Mouse (Mus musculus): ENCODE data around the gene Tmem235. TPM values are rescaled to one million over a fixed set of nuclear protein-coding genes. Genes with fewer than 3 reads are reported as not detected.

Tmem235 gene
- total RNA-seq, 1 experiment from 2014 or later, result not detected

DNA sequence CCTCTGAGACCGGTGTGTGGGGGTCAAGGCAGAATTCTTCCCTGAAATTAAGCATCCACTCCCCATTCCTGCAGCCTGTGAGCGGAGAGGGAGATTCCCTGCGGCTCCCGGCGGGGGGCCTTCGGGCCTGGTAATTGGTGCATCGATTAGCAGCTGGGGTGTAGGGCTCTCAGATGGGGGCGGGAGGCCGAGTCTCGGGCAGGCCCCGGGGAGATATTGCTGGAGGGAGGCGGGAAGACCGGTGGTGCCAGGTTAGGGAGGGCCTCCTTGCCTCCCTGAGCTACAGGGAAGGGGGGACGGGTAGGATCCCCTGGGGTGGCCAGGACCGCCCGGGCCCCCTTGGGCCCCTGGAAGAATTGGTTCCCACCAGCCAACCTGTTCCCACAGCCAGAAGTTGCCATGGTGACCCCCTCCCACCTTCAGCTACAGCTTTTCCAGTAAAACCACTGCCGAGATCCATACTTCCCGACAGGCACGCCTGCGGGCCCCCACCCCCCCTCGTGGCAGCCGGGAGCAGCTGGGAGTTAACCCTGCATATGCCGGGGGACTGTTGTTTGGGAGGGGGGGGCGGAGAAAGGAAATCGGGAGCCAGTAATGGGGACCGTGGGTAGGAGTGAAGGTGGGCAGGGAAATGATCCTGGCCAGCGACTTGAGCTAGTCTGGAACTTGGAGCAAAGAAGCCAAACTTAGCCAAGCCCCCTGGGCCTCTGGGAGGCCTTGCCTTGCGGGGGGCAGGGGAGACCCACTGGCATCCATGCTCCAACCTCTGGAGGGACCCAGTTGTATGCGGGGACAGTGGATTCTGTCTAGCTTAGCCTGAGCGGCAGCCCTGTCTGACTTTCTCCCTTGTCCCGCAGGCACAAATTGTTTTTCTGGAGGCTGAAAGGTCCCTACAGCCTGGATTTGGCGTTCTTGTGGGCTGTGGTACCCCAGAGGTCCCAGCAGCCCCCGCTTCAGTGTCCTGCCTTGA is 28.6 kb downstream of the Tmem235 start:
- no peak for ATAC-seq (replicated peaks; ENCODE audit: low read depth, poor library complexity, severe bottlenecking)

DNA sequence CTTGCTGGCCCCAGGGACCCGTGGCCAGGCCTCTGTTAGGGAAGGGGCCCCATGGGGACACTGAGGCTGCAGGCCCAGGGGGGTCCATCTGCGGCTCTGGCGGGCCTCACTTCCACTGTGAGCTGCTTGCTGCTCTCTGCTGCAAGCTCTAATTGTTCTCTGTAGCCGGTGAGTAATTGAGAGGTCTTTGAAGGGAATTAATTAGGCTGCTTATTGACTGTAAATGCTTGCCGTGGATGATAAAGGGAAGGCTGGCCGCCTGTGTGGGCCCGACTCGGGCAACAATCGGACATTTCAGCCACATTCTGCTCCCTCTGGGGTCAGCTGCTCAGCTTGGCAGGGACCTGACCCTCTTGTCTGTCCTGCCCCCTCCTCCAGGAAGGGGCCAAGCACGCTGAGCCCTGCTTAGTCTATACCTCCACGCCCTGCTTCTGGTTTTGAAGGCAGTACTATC is 29.4 kb downstream of the Tmem235 start:
- no peak for ATAC-seq (replicated peaks; ENCODE audit: low read depth, poor library complexity, severe bottlenecking)

DNA sequence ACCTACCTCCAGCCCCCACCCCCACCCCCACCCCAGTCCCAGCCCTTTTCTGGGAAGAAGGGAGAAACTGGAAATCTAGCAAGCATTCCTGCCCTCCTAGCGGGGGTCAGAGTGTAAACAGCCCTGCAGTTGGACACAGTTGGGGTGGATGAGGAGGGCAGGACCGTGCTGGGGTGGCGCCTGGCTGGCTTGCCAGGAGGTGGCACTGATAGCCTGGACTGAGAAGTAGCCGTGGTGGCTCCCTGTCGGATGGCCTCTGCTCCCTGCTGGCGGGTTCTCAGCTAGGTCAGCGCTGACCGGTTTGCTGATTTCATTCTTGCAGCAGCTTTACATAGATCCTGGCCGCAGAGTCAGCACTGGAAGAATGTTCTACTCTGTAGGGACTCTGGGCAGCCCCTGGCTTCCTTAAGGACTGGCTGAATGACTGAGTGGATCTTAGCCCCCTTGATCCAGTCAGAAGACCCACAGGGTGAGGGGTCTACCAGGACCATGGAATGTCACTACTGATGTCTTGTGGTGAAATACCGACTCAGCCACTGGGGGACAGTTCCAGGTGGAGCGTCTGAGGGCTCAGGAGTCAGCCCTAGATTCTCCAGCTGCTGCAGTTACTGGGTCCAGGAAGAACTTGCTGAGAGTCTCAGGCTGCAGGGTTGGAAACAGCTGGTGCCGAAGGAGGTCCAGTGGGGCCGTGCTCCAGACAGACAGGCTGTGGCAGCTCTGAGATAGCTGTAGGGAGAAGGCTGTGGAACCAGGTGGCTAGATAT is 30.1 kb downstream of the Tmem235 start:
- no peak for ATAC-seq (replicated peaks; ENCODE audit: low read depth, poor library complexity, severe bottlenecking)

DNA sequence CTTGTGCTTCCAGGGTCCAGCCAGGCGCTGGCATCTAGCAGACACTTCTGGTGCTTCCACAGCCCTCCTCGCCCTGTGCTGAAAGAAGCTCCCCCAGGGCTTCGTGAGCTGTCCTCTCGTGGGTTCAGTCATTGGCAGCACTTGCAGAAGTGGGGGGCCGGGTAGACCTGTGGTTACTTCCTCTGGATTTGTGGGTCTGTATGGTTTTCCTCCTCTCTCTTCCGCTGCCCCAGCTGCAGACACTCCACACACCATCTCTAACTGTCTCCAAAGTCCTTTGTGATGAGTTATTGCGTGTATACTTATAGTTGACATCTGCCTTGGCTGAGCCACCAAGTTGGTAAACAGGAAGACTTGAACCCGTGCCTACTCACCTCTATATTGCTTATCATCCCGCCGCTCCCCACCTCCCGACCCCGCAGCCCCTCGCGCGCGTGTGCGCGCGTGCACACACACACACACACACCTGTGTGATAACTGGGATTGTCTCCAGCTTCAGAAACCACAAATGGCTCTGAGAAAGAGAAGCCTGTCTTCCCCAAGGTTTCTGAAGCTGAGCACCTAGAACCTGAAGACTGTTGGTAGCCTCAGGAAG is 31.1 kb downstream of the Tmem235 start:
- 0 out of 2 replicates have a peak, but pooled peaks have one; percentile 31 for ATAC-seq (replicated peaks; ENCODE audit: low read depth, poor library complexity, severe bottlenecking)

DNA sequence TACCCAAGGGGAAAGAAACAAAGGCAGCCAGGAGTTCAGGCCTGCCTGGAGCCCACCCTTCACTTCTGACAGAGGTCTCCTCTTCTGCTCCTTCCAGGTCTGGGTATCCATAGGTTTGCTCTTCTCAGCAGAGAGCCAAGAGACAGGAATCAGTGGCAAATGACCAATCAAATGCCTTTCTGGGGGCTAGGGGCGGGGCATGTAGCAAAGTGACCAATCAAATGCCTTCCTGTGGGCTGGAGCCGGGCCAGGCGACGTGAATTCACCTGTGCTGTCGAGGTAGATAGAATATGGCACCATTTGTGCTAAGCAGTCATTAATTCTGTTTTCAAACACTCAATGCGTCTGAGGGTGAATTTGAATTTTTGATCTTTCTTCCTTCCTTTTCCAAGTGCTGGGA is 31.6 kb downstream of the Tmem235 start:
- no peak for ATAC-seq (replicated peaks; ENCODE audit: low read depth, poor library complexity, severe bottlenecking)

DNA sequence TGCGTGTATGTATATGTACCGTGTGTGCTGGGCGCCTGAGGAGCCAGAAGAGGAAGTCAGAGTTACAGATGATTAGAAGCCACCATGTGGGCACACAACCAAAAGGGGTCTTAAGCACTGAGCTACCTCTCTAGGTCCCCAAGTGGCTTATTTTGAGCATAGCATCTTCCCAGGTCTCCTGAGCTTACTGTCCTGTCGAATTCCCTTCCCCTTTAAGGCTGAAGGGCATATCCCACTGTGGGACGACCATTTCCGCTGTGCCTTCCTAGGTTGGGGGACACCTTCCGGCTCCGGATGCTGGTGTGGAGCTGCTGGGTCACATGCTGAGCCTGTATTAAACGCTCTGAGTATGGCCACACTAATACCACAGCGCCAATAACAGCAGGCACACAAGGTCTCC is 34.1 kb downstream of the Tmem235 start:
- peak; percentile 50 for ATAC-seq (replicated peaks; ENCODE audit: low read depth, poor library complexity, severe bottlenecking)

DNA sequence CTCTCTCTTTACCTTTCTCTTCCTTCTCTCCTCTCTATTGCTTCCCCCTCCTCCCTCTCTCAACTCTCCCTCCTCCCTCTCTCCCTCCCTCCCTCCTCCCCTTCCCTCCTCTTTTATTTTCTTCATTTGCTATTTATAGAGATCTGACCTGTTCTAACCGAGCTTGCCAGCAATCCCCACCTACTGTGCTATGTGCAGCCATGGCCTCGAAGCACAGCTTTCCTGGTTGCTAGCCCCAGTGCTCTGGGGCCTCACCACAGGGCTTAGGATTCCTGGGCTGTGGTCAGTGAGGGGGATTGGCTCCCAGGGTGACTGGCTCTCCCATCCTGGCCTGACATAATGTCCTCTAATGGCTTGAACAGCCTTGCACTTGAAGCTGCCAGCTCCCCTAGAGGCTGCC is 36.0 kb downstream of the Tmem235 start:
- ATAC-seq (replicated peaks; ENCODE audit: low read depth, poor library complexity, severe bottlenecking), result no peak

DNA sequence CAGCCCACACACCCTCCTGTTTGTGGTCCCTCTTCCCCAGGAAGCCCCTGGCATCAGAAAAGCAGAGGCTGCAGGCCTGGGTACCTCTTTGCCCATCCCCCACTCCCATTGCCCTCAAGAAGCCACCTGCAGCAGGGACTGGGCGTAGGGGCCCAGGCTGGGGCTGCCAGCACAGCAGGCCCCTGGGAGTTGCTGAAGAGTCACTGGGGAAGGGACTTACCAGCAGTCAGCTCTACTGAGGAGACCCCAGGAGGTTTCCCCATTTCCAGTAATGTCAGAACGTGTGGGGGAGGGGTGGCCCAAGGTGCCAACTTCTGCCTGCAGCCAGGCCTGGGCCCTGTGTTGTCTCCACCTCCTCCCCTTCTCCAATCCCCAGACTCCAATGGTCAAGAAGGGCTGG is 41.7 kb downstream of the Tmem235 start:
- no peak for ATAC-seq (replicated peaks; ENCODE audit: low read depth, poor library complexity, severe bottlenecking)

DNA sequence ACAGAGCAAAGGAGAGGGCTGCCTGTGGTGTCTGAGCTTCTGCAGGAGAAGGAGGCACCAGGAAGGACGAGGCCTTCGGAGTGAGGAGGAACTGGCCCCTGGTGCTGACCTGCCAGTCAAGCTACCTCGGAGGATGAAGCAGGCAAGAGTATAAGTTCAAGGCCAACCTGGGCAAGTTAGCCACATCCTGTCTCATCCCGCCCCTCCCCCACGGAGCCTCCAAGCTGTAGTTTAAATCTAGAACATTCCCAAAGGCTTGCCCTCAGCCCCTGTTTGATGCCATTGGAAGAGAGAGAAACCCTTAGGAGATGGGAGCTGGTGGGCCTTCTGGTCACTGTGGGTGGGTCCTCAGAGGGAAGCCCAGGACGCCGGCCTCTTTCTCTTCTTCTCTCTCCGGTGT is 43.9 kb downstream of the Tmem235 start:
- no peak for ATAC-seq (replicated peaks; ENCODE audit: low read depth, poor library complexity, severe bottlenecking)

DNA sequence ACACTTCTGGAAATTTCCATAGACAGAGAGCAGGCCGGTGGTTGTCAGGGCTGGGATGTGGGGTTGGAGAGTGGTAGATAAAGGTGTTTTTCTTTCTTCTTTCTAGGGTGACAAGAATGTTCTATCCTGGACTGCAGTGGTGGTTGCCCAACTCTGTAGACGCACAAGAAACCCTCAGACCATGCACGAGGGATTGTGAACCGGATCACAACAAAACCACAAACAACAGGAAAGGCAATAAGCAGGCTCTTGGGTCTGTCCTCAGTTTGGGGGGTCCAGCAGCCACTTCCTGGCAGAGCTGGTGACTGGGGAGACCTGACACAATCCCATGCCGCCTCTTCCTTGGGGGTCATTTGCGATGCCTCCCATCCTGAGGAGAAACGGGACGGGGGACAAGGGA is 48.8 kb downstream of the Tmem235 start:
- 0 out of 2 replicates have a peak, but pooled peaks have one; percentile 9 for ATAC-seq (replicated peaks; ENCODE audit: low read depth, poor library complexity, severe bottlenecking)

DNA sequence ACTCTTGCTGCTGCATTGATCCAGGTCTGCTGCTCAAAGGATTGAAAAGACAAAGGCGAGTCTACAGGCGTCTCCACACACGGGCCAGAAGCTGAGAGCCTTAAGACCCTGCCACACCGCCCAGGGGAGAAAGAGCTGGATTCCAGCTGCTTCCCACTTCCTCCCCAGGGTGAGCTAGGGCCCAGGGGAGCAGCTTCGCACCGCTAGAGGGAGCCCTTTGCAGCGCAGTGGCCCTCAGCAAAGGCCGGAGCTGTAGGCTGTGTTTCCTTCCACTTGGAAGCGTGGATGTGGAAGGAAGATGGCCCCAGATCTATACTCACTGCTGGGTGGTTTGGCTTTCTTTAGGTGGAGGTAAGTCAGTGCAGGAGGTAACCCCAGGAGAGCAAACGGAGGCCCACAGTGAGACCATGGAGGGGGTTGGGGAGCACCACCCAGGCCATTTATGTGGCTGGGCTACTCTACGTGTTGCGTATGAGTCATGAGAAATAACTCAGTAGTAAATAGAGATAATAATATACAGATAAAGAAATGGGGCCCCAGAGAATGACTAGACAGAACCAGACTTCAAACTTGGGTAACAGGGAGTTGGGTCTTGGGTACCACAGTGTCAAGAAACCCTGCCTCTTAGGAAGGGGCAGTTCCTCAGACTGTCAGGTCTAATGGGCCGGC is 52.3 kb downstream of the Tmem235 start:
- ATAC-seq (replicated peaks; ENCODE audit: low read depth, poor library complexity, severe bottlenecking), result peak; percentile 88

DNA sequence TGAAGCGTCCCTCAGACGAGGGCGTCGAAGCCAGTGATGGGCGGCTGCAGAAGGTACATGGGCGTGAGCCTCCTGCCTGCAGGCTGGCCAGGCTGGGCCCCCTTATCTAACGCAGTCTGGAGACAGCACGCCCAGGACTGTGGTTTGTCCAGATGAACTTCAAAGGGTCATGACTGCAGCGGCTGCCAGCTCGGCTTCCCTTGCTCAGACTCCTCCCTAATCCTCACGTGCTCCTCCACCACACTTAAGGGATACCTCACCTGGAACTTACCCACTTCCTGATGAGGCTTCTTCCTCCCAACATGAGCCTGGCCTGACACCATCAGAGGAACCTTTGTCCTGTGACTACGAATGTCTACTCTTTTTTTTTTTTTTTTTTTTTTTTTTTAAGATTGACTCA is 54.0 kb downstream of the Tmem235 start:
- no peak for ATAC-seq (replicated peaks; ENCODE audit: low read depth, poor library complexity, severe bottlenecking)

Other genes with a start within 250 kb of the Tmem235 start
- 17.7 and 22.4 TPM in 2 replicates for gene Tnrc6c, start 206.5 kb upstream of the Tmem235 start, total RNA-seq (2017)
- 1.6 and 8.4 TPM in 2 replicates for gene Tmc8, start 78.7 kb upstream of the Tmem235 start, total RNA-seq (2017)
- gene Tmc6, start 78.6 kb upstream of the Tmem235 start, total RNA-seq (2017), result 11.4 and 40.7 TPM in 2 replicates
- 0.69 TPM in 1 of 2 replicates, not detected in the other for gene 6030468B19Rik, start 63.1 kb upstream of the Tmem235 start, total RNA-seq (2017)
- gene Gm20708, start 51.1 kb upstream of the Tmem235 start, total RNA-seq (2017), result 2.5 and 3.1 TPM in 2 replicates
- 93.0 and 96.3 TPM in 2 replicates for gene Syngr2, start 51.1 kb upstream of the Tmem235 start, total RNA-seq (2017)
- gene Afmid, start 34.8 kb upstream of the Tmem235 start, total RNA-seq (2017), result 0.27 TPM in 1 of 2 replicates, not detected in the other
- gene Tk1, start 34.7 kb upstream of the Tmem235 start, total RNA-seq (2017), result 61.6 and 75.3 TPM in 2 replicates
- gene Birc5, start 11.5 kb upstream of the Tmem235 start, total RNA-seq (2017), result 192 and 193 TPM in 2 replicates
- 5.4 and 6.0 TPM in 2 replicates for gene Tha1, start 12.7 kb downstream of the Tmem235 start, total RNA-seq (2017)
- gene Socs3, start 109.3 kb downstream of the Tmem235 start, total RNA-seq (2017), result 8.3 and 10.4 TPM in 2 replicates
- 6.8 and 11.7 TPM in 2 replicates for gene Pgs1, start 125.5 kb downstream of the Tmem235 start, total RNA-seq (2017)